Mouse (Mus musculus) forebrain, postnatal 0 days (tissue): ENCODE data around the gene Tead2. TPM values are rescaled to one million over a fixed set of nuclear protein-coding genes. Genes with fewer than 3 reads are reported as not detected.

ENCODE experiments used
- ATAC-seq: fragments of 200-750 bp; cut with Nextera tagmentation; 2 replicates; pipeline ENCODE4 v1.8.0; 2017; ENCODE audit warnings: mild to moderate bottlenecking, moderate library complexity
- DNase-seq: peaks from one replicate; pipeline ENCODE4 v3.0.0-alpha.2; 2015
- H3K27ac ChIP-seq: fragments of 300-500 bp; sonication (generic); 2 replicates; pipeline ENCODE4 v1.5.1; 2014; ENCODE audit warnings: low read depth, mild to moderate bottlenecking, antibody characterized with exemption, low read length, moderate library complexity, mixed read lengths
- H3K27me3 ChIP-seq: fragments of 300-500 bp; sonication (generic); 2 replicates; pipeline ENCODE4 v1.6.1; 2014; ENCODE audit warnings: mild to moderate bottlenecking, low read length, mixed read lengths; ENCODE audit not compliant: insufficient read depth
- H3K36me3 ChIP-seq: fragments of 300-500 bp; sonication (generic); 2 replicates; pipeline ENCODE4 v1.6.1; 2014; ENCODE audit warnings: mild to moderate bottlenecking, moderate library complexity; ENCODE audit not compliant: insufficient read depth
- H3K4me1 ChIP-seq: fragments of 300-500 bp; sonication (generic); 2 replicates; pipeline ENCODE4 v1.6.1; 2014; ENCODE audit warnings: antibody characterized with exemption; ENCODE audit not compliant: insufficient read depth
- H3K4me2 ChIP-seq: fragments of 300-500 bp; sonication (generic); 2 replicates; pipeline ENCODE4 v1.6.1; 2014; ENCODE audit warnings: low read depth, mild to moderate bottlenecking, moderate library complexity
- H3K4me3 ChIP-seq: fragments of 300-500 bp; sonication (generic); 2 replicates; pipeline ENCODE4 v1.5.1; 2014; ENCODE audit warnings: low read depth, low read length, mixed read lengths
- H3K9ac ChIP-seq: fragments of 300-500 bp; sonication (generic); 2 replicates; pipeline ENCODE4 v1.6.1; 2014; ENCODE audit warnings: mild to moderate bottlenecking
- H3K9me3 ChIP-seq: fragments of 300-500 bp; sonication (generic); 2 replicates; pipeline ENCODE4 v1.6.1; 2016; ENCODE audit warnings: low read length
- CTCF ChIP-seq: sonication (generic); IDR thresholded peaks from 2 replicates; pipeline ENCODE4 v1.5.1; 2016; ENCODE audit warnings: antibody characterized with exemption, control low read depth, low read depth
- WGBS: fragments of 180-500 bp; shearing (Covaris S2); extraction: QIAGEN DNeasy Blood & Tissue Kit; methylation state at CpG from one replicate; pipeline ENCODE4 v1.1.7; 2014; 5-methylcytosine and 5-hydroxymethylcytosine counted together
- polyA plus RNA-seq: library from polyadenylated mRNA; unstranded; fragments of >200 nt; fragmentation: Nextera tagmentation; extraction: Ambion mirVana; gene quantifications from 2 replicates; pipeline ENCODE4 v1.2.1, GENCODE M21; 2015
- total RNA-seq: library from RNA; depleted of rRNA; stranded (reverse); fragments of >200 nt; gene quantifications from 2 replicates; pipeline ENCODE4 v1.2.3, GENCODE M21; 2014; rRNA removed

Gene Tead2
- total RNA-seq: 30.6 and 40.6 TPM in 2 replicates
- 18.4 and 22.5 TPM in 2 replicates for polyA plus RNA-seq

GRCm38 (mm10) chr7:45215673-45216441, at the start of gene Tead2:
Gene Tead2, plus strand, starts transcription at chr7:45215753.
- peak within 1 kb of the TSS; percentile 34 for H3K4me3 ChIP-seq
- WGBS: 3% methylated on average over 50 of the region's 55 CpGs
- no peak for TF ChIP-seq CTCF
- H3K27me3 ChIP-seq: 0 out of 2 replicates have a peak, but pooled peaks cover 6% of the 10 kb centered on the region
- H3K9ac ChIP-seq: peak within 1 kb of the TSS; percentile 56
- no peak for DNase-seq
- peak; percentile 49 for ATAC-seq
- H3K27ac ChIP-seq: peak within 1 kb of the TSS; percentile 50; the same call in 1 of the 2 replicates
- peaks cover 14% of the 10 kb centered on the region for H3K4me1 ChIP-seq
- no peaks in the 10 kb centered on the region for H3K9me3 ChIP-seq
- H3K4me2 ChIP-seq: peak within 1 kb of the TSS; percentile 85
- no peaks in the 10 kb centered on the region for H3K36me3 ChIP-seq

GRCm38 (mm10) chr7:45166950-45167401, 48.6 kb upstream of the Tead2 start:
- TF ChIP-seq CTCF: no peak
- no peak for DNase-seq
- Histone ChIP-seq H3K9ac (no peak overlapping the region), H3K4me1 (peaks cover 6% of the 10 kb centered on the region; the same call in 1 of the 2 replicates), H3K4me2 (peak overlapping the region; percentile 38), H3K27ac (peak overlapping the region; percentile 54; the same call in 1 of the 2 replicates), H3K9me3 (no peaks in the 10 kb centered on the region), H3K4me3 (no peak overlapping the region), H3K27me3 (peaks cover 14% of the 10 kb centered on the region), H3K36me3 (no peaks in the 10 kb centered on the region)
- 18% methylated on average over 10 of the region's 10 CpGs for WGBS
- ATAC-seq: no peak

- H3K4me3 ChIP-seq: peak overlapping the region; percentile 18
- H3K27me3 ChIP-seq: peaks cover 14% of the 10 kb centered on the region
- H3K27ac ChIP-seq: no peak overlapping the region
- H3K4me1 ChIP-seq: no peaks in the 10 kb centered on the region
- H3K9me3 ChIP-seq: no peaks in the 10 kb centered on the region
- peak overlapping the region; percentile 38 for H3K4me2 ChIP-seq
- TF ChIP-seq CTCF: no peak
- H3K9ac ChIP-seq: peak overlapping the region; percentile 44
- no peak for DNase-seq
- 5% methylated on average over 19 of the region's 19 CpGs for WGBS
- ATAC-seq: peak; percentile 21; the same call in 1 of the 2 replicates
- H3K36me3 ChIP-seq: no peaks in the 10 kb centered on the region
Measured at GRCm38 (mm10) chr7:45167761-45168445, 47.6 kb upstream of the Tead2 start.

- TF ChIP-seq CTCF: no peak
- H3K27ac ChIP-seq: no peak overlapping the region
- no peaks in the 10 kb centered on the region for H3K9me3 ChIP-seq
- DNase-seq (no peak), ATAC-seq (no peak)
- peaks cover 11% of the 10 kb centered on the region for H3K27me3 ChIP-seq
- 0 out of 2 replicates have a peak overlapping the region, but pooled peaks have one; percentile 18 for H3K9ac ChIP-seq
- H3K4me3 ChIP-seq: no peak overlapping the region
- no peaks in the 10 kb centered on the region for H3K36me3 ChIP-seq
- WGBS: 7% methylated on average over 24 of the region's 24 CpGs
- peak overlapping the region; percentile 38 for H3K4me2 ChIP-seq
- no peaks in the 10 kb centered on the region for H3K4me1 ChIP-seq
Measured at GRCm38 (mm10) chr7:45168656-45169055, 46.9 kb upstream of the Tead2 start.

- Histone ChIP-seq H3K4me1 (no peaks in the 10 kb centered on the region), H3K9me3 (no peaks in the 10 kb centered on the region), H3K27ac (no peak overlapping the region), H3K4me2 (no peak overlapping the region), H3K4me3 (no peak overlapping the region), H3K27me3 (peaks cover 15% of the 10 kb centered on the region), H3K9ac (no peak overlapping the region), H3K36me3 (no peaks in the 10 kb centered on the region)
- ATAC-seq (peak; percentile 23; the same call in 1 of the 2 replicates), DNase-seq (no peak)
- 94% methylated on average over 3 of the region's 3 CpGs for WGBS
- TF ChIP-seq CTCF: no peak
Measured at GRCm38 (mm10) chr7:45169495-45169894, 46.1 kb upstream of the Tead2 start.

- DNase-seq: no peak
- Histone ChIP-seq H3K4me1 (no peaks in the 10 kb centered on the region; the same call in 1 of the 2 replicates), H3K4me3 (no peak overlapping the region), H3K9ac (no peak overlapping the region), H3K9me3 (no peaks in the 10 kb centered on the region), H3K27me3 (peaks cover 41% of the 10 kb centered on the region), H3K36me3 (no peaks in the 10 kb centered on the region), H3K27ac (no peak overlapping the region), H3K4me2 (no peak overlapping the region)
- WGBS: 69% methylated on average over 7 of the region's 7 CpGs
- ATAC-seq: no peak
- TF ChIP-seq CTCF: peak; percentile 43; the same call in 1 of the 2 replicates
Measured at GRCm38 (mm10) chr7:45172974-45173373, 42.6 kb upstream of the Tead2 start.
